Mouse (Mus musculus) kidney, embryonic 16.5 days (tissue): ENCODE measurements around the gene Prrt4. TPM values are rescaled to one million over a fixed set of nuclear protein-coding genes. Genes with fewer than 3 reads are reported as not detected.
"Not testable (repeated sequence)": the region's sequence is repeated elsewhere in the genome, so short reads cannot be mapped to it uniquely, and the experiment has no call there.

ENCODE experiments used
- ATAC-seq: fragments of 200-750 bp; cut with Nextera tagmentation; 2 replicates; pipeline ENCODE4 v1.8.0; 2017; ENCODE audit warnings: moderate TSS enrichment; ENCODE audit not compliant: low FRiP score, low TSS enrichment
- H3K27ac ChIP-seq: fragments of 300-500 bp; sonication (generic); 2 replicates; pipeline ENCODE4 v1.5.1; 2014; ENCODE audit warnings: low read length
- H3K27me3 ChIP-seq: fragments of 300-500 bp; sonication (generic); 2 replicates; pipeline ENCODE4 v1.6.1; 2014; ENCODE audit warnings: low read length, control low read depth, mixed read lengths; ENCODE audit not compliant: insufficient read depth
- H3K36me3 ChIP-seq: fragments of 300-500 bp; sonication (generic); 2 replicates; pipeline ENCODE4 v1.6.1; 2014; ENCODE audit warnings: low read length, control low read depth, mixed read lengths; ENCODE audit not compliant: insufficient read depth
- H3K4me1 ChIP-seq: fragments of 300-500 bp; sonication (generic); 2 replicates; pipeline ENCODE4 v1.6.1; 2014; ENCODE audit warnings: low read length, control low read depth, mixed read lengths; ENCODE audit not compliant: insufficient read depth
- H3K4me2 ChIP-seq: fragments of 300-500 bp; sonication (generic); replicated peaks from 2 replicates; pipeline ENCODE4 v1.6.1; 2014; ENCODE audit warnings: low read depth, low read length
- H3K4me3 ChIP-seq: fragments of 300-500 bp; sonication (generic); 2 replicates; pipeline ENCODE4 v1.5.1; 2014; ENCODE audit warnings: mild to moderate bottlenecking, low read length
- H3K9ac ChIP-seq: fragments of 300-500 bp; sonication (generic); replicated peaks from 2 replicates; pipeline ENCODE4 v1.6.1; 2014; ENCODE audit warnings: low read length
- H3K9me3 ChIP-seq: fragments of 300-500 bp; sonication (generic); 2 replicates; pipeline ENCODE4 v1.6.1; 2016; ENCODE audit warnings: low read length, control low read depth
- WGBS: fragments of 180-500 bp; shearing (Covaris S2); extraction: QIAGEN DNeasy Blood & Tissue Kit; methylation state at CpG from one replicate; pipeline ENCODE4 v1.1.7; 2014; 5-methylcytosine and 5-hydroxymethylcytosine counted together
- polyA plus RNA-seq: library from polyadenylated mRNA; unstranded; fragments of >200 nt; fragmentation: Nextera tagmentation; extraction: Ambion mirVana; gene quantifications from 2 replicates; pipeline ENCODE4 v1.2.1, GENCODE M21; 2015

The Prrt4 gene
- polyA plus RNA-seq, 1 experiment from 2014 or later, result 0.71 TPM

GRCm38 (mm10) chr6:29161291-29161690 lies 18.1 kb downstream of the Prrt4 start:
- H3K4me2 ChIP-seq, H3K27me3 ChIP-seq, H3K4me3 ChIP-seq, H3K9ac ChIP-seq, ATAC-seq, H3K9me3 ChIP-seq, H3K27ac ChIP-seq: not testable (repeated sequence)
- 100% methylated on average over 5 of the region's 5 CpGs for WGBS
- Histone ChIP-seq H3K4me1 (peaks cover 11% of the 10 kb centered on the region), H3K36me3 (peaks cover 22% of the 10 kb centered on the region)

- Histone ChIP-seq H3K9ac (no peak overlapping the region), H3K9me3 (no peaks in the 10 kb centered on the region), H3K4me1 (peaks cover 11% of the 10 kb centered on the region), H3K27ac (no peak overlapping the region), H3K27me3 (no peaks in the 10 kb centered on the region), H3K4me2 (no peak overlapping the region), H3K36me3 (peaks cover 28% of the 10 kb centered on the region), H3K4me3 (no peak overlapping the region)
- no peak for ATAC-seq
- 88% methylated on average over 2 of the region's 2 CpGs for WGBS
Measured at GRCm38 (mm10) chr6:29160786-29161185, 18.6 kb downstream of the Prrt4 start.

- peaks cover 59% of the 10 kb centered on the region for H3K36me3 ChIP-seq
- no peak overlapping the region for H3K9ac ChIP-seq
- WGBS, result 88% methylated on average over 5 of the region's 5 CpGs
- H3K27me3 ChIP-seq, result no peaks in the 10 kb centered on the region
- H3K4me3 ChIP-seq, result no peak overlapping the region
- no peaks in the 10 kb centered on the region for H3K4me1 ChIP-seq
- no peak for ATAC-seq
- H3K4me2 ChIP-seq, result no peak overlapping the region
- H3K27ac ChIP-seq, result no peak overlapping the region
- H3K9me3 ChIP-seq, result no peaks in the 10 kb centered on the region
Measured at GRCm38 (mm10) chr6:29156326-29156725, 23.1 kb downstream of the Prrt4 start.

- ATAC-seq, result no peak
- Histone ChIP-seq H3K4me2 (no peak overlapping the region), H3K9ac (no peak overlapping the region), H3K36me3 (peaks cover 35% of the 10 kb centered on the region), H3K4me1 (peaks cover 22% of the 10 kb centered on the region), H3K4me3 (no peak overlapping the region), H3K27ac (no peak overlapping the region), H3K27me3 (no peaks in the 10 kb centered on the region), H3K9me3 (no peaks in the 10 kb centered on the region)
- 86% methylated on average over 1 of the region's 1 CpGs for WGBS
Measured at GRCm38 (mm10) chr6:29150001-29150400, 29.4 kb downstream of the Prrt4 start.

GRCm38 (mm10) chr6:29147407-29148010 lies 31.9 kb downstream of the Prrt4 start:
- Histone ChIP-seq H3K9me3 (no peaks in the 10 kb centered on the region), H3K4me2 (no peak overlapping the region), H3K27me3 (no peaks in the 10 kb centered on the region), H3K4me3 (no peak overlapping the region), H3K36me3 (peaks cover 18% of the 10 kb centered on the region; the same call in 1 of the 2 replicates), H3K27ac (peak overlapping the region; percentile 78), H3K4me1 (peaks cover 27% of the 10 kb centered on the region), H3K9ac (no peak overlapping the region)
- ATAC-seq, result peak; percentile 54
- 30% methylated on average over 5 of the region's 5 CpGs for WGBS

- ATAC-seq, result peak; percentile 77
- Histone ChIP-seq H3K9ac (no peak overlapping the region), H3K4me1 (peaks cover 27% of the 10 kb centered on the region), H3K9me3 (no peaks in the 10 kb centered on the region), H3K4me2 (peak overlapping the region; percentile 39; the same call in 1 of the 2 replicates), H3K36me3 (peaks cover 16% of the 10 kb centered on the region; the same call in 1 of the 2 replicates), H3K27ac (peak overlapping the region; percentile 87), H3K4me3 (no peak overlapping the region), H3K27me3 (no peaks in the 10 kb centered on the region)
- 18% methylated on average over 7 of the region's 7 CpGs for WGBS
Measured at GRCm38 (mm10) chr6:29146641-29147040, 32.7 kb downstream of the Prrt4 start.

- Histone ChIP-seq H3K36me3 (peaks cover 17% of the 10 kb centered on the region), H3K27ac (peak overlapping the region; percentile 87), H3K4me3 (peak overlapping the region; percentile 20), H3K4me1 (peaks cover 27% of the 10 kb centered on the region), H3K27me3 (no peaks in the 10 kb centered on the region), H3K4me2 (peak overlapping the region; percentile 39), H3K9ac (peak overlapping the region; percentile 52), H3K9me3 (no peaks in the 10 kb centered on the region)
- peak; percentile 53 for ATAC-seq
- WGBS, result 26% methylated on average over 12 of the region's 12 CpGs
Measured at GRCm38 (mm10) chr6:29145456-29146307, 33.7 kb downstream of the Prrt4 start.

- H3K9me3 ChIP-seq, result no peaks in the 10 kb centered on the region
- H3K27ac ChIP-seq, result peak overlapping the region; percentile 87
- no peaks in the 10 kb centered on the region for H3K27me3 ChIP-seq
- H3K4me1 ChIP-seq, result peaks cover 27% of the 10 kb centered on the region
- H3K4me2 ChIP-seq, result peak overlapping the region; percentile 39
- peak overlapping the region; percentile 52 for H3K9ac ChIP-seq
- H3K4me3 ChIP-seq, result peak overlapping the region; percentile 20; the same call in 1 of the 2 replicates
- peaks cover 17% of the 10 kb centered on the region for H3K36me3 ChIP-seq
- WGBS, result 55% methylated on average over 3 of the region's 3 CpGs
- no peak for ATAC-seq
Measured at GRCm38 (mm10) chr6:29144971-29145370, 34.4 kb downstream of the Prrt4 start.

- Histone ChIP-seq H3K4me3 (no peak overlapping the region), H3K9me3 (no peaks in the 10 kb centered on the region), H3K36me3 (peaks cover 16% of the 10 kb centered on the region), H3K4me2 (no peak overlapping the region), H3K27ac (no peak overlapping the region), H3K9ac (no peak overlapping the region), H3K4me1 (peaks cover 27% of the 10 kb centered on the region), H3K27me3 (no peaks in the 10 kb centered on the region)
- no peak for ATAC-seq
- WGBS, result 41% methylated on average over 5 of the region's 5 CpGs
Measured at GRCm38 (mm10) chr6:29143608-29144007, 35.8 kb downstream of the Prrt4 start.

GRCm38 (mm10) chr6:29137441-29137840 lies 41.9 kb downstream of the Prrt4 start:
- Histone ChIP-seq H3K4me2 (no peak overlapping the region), H3K4me1 (no peaks in the 10 kb centered on the region), H3K4me3 (no peak overlapping the region), H3K27me3 (no peaks in the 10 kb centered on the region), H3K27ac (no peak overlapping the region), H3K9ac (no peak overlapping the region), H3K9me3 (no peaks in the 10 kb centered on the region), H3K36me3 (peaks cover 54% of the 10 kb centered on the region)
- 97% methylated on average over 9 of the region's 9 CpGs for WGBS
- ATAC-seq, result no peak
